10 mouse cellular contexts compared by ENCODE assay signal in the genomic region with DNA sequence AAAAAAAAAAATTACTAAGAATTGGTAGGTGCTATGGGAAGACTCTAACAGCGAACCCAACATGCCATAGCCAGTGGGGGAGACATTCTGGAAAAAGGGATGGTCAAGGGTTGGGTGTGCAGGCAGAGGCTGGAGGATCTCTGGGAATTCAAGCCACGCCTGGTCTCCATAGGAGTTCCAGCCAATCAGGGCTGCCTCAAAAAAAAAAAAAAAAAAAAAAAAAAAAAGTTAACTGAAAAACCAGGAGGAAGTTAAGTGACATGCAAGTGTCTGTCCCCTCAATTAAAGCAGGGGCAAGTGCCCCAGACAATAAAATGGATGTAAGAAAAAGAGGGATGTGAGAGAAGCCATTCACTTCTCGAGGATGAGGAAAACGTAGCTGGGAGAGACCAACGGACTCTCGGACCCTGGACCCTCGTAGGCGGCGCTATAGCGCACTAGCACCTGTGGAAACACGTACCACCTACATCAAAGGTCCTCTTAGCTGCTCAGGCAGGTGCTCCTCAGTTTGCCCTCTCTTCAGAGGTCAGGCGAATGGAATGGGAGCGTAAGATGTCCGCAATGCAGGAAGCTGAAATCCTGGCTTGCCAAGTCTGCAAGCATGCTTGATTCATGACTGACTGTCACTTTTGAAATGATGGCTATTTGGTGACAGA. TPM values are rescaled to one million over a fixed set of nuclear protein-coding genes. Genes with fewer than 3 reads are reported as not detected.
DNase-seq lines count a peak whose midpoint lies in the region; ATAC-seq and TF ChIP-seq lines count a peak whose summit lies in the region.
"Had no signal": no experiment of that assay in that cellular context is flagged by ENCODE, and none has a peak within 500 bp of the region (broad histone marks: within the 10 kb centered on the region; RNA-seq: fewer than 3 reads in every experiment).

No protein-coding gene starts in this region.

- H3K27me3 ChIP-seq in hindbrain, embryonic 10.5 days (ENCODE audit: insufficient read depth, poor library complexity, severe bottlenecking), result no peaks in the 10 kb centered on the region
- no peaks in the 10 kb centered on the region for H3K27me3 ChIP-seq in hindbrain, postnatal 0 days (ENCODE audit: insufficient read depth, low read length)
- no peaks in the 10 kb centered on the region for H3K27me3 ChIP-seq in ES-Bruce4 (ENCODE audit: control insufficient read depth, insufficient read depth, low read length, poor library complexity, severe bottlenecking)
- H3K27me3 ChIP-seq in embryonic facial prominence, embryonic 14.5 days (replicated peaks; ENCODE audit: control insufficient read depth, insufficient read depth, low read length), result no peaks in the 10 kb centered on the region
- peaks cover 13% of the 10 kb centered on the region; the same call in 1 of the 2 replicates for H3K27me3 ChIP-seq in liver, embryonic 15.5 days

- peaks cover 8% of the 10 kb centered on the region for H3K4me1 ChIP-seq in hindbrain, embryonic 10.5 days (replicated peaks)
- H3K4me1 ChIP-seq in hindbrain, postnatal 0 days (ENCODE audit: insufficient read depth, low read length), result no peaks in the 10 kb centered on the region
- H3K4me1 ChIP-seq in ES-Bruce4 (ENCODE audit: control insufficient read depth, insufficient read depth, low read length), result no peaks in the 10 kb centered on the region
- no peaks in the 10 kb centered on the region for H3K4me1 ChIP-seq in embryonic facial prominence, embryonic 14.5 days (ENCODE audit: control insufficient read depth, insufficient read depth, low read length)
- H3K4me1 ChIP-seq in liver, embryonic 15.5 days (replicated peaks), result peaks cover 36% of the 10 kb centered on the region

- peak overlapping the region; percentile 35 for H3K4me3 ChIP-seq in hindbrain, embryonic 10.5 days
- no peak overlapping the region for H3K4me3 ChIP-seq in hindbrain, postnatal 0 days (ENCODE audit: low read length)
- H3K4me3 ChIP-seq in ES-Bruce4 (ENCODE audit: low read depth, low read length), result peak overlapping the region; percentile 50
- H3K4me3 ChIP-seq in embryonic facial prominence, embryonic 14.5 days (ENCODE audit: low read depth, low read length), result no peak overlapping the region
- H3K4me3 ChIP-seq in liver, embryonic 15.5 days (replicated peaks), result peak overlapping the region; percentile 14; the same call in 1 of the 2 replicates

- no peak overlapping the region for H3K4me2 ChIP-seq in hindbrain, postnatal 0 days (ENCODE audit: low read depth, low read length)
- H3K4me2 ChIP-seq in embryonic facial prominence, embryonic 14.5 days (ENCODE audit: low read depth, low read length), result peak overlapping the region; percentile 27; the same call in 1 of the 2 replicates
- H3K4me2 ChIP-seq in liver, embryonic 15.5 days, result peak overlapping the region; percentile 53

- no peaks in the 10 kb centered on the region for H3K36me3 ChIP-seq in hindbrain, embryonic 10.5 days
- H3K36me3 ChIP-seq in hindbrain, postnatal 0 days (ENCODE audit: insufficient read depth, low read length), result no peaks in the 10 kb centered on the region
- no peaks in the 10 kb centered on the region for H3K36me3 ChIP-seq in ES-Bruce4 (ENCODE audit: control insufficient read depth, insufficient read depth, low read length, poor library complexity, severe bottlenecking)
- no peaks in the 10 kb centered on the region for H3K36me3 ChIP-seq in embryonic facial prominence, embryonic 14.5 days (ENCODE audit: control insufficient read depth, insufficient read depth, low read length)
- H3K36me3 ChIP-seq in liver, embryonic 15.5 days (replicated peaks), result no peaks in the 10 kb centered on the region

- no peak overlapping the region for H3K9ac ChIP-seq in hindbrain, postnatal 0 days (replicated peaks; ENCODE audit: low read length)
- peak overlapping the region; percentile 26; the same call in 1 of the 2 replicates for H3K9ac ChIP-seq in ES-Bruce4 (ENCODE audit: low read depth, poor library complexity, severe bottlenecking)
- 0 out of 2 replicates have a peak overlapping the region, but pooled peaks have one; percentile 16 for H3K9ac ChIP-seq in embryonic facial prominence, embryonic 14.5 days (ENCODE audit: low read depth, low read length)
- no peak overlapping the region for H3K9ac ChIP-seq in liver, embryonic 15.5 days

- no peaks in the 10 kb centered on the region for H3K9me3 ChIP-seq in hindbrain, embryonic 10.5 days
- no peaks in the 10 kb centered on the region for H3K9me3 ChIP-seq in hindbrain, postnatal 0 days (ENCODE audit: low read length)
- H3K9me3 ChIP-seq in ES-Bruce4 (replicated peaks; ENCODE audit: control insufficient read depth, insufficient read depth, low read length, poor library complexity, severe bottlenecking), result no peaks in the 10 kb centered on the region
- no peaks in the 10 kb centered on the region for H3K9me3 ChIP-seq in embryonic facial prominence, embryonic 14.5 days (ENCODE audit: control insufficient read depth, low read length)
- H3K9me3 ChIP-seq in liver, embryonic 15.5 days (replicated peaks), result no peaks in the 10 kb centered on the region

- H3K27ac ChIP-seq in hindbrain, embryonic 10.5 days, result no peak overlapping the region
- H3K27ac ChIP-seq in hindbrain, postnatal 0 days, result no peak overlapping the region
- peak overlapping the region; percentile 60 for H3K27ac ChIP-seq in ES-Bruce4 (ENCODE audit: insufficient read depth, low read length)
- no peak overlapping the region for H3K27ac ChIP-seq in embryonic facial prominence, embryonic 14.5 days (replicated peaks; ENCODE audit: low read depth, low read length)
- H3K27ac ChIP-seq in liver, embryonic 15.5 days (replicated peaks), result no peak overlapping the region

- peak; percentile 58; the same call in 1 of the 2 replicates for TF ChIP-seq EP300 in ES-Bruce4 (IDR thresholded peaks at IDR 0.05; ENCODE audit: insufficient read depth, low read depth, low read length)

- no peak for TF ChIP-seq POLR2A in ES-Bruce4 (IDR thresholded peaks at IDR 0.05; ENCODE audit: insufficient read depth, low read length)

- TF ChIP-seq CTCF in hindbrain, postnatal 0 days (IDR thresholded peaks at IDR 0.05; ENCODE audit: low read depth), result no peak
- peak; percentile 51 for TF ChIP-seq CTCF in ES-Bruce4 (IDR thresholded peaks at IDR 0.05; ENCODE audit: low read depth, low read length)

- ATAC-seq in hindbrain, postnatal 0 days, result no peak
- ATAC-seq in embryonic facial prominence, embryonic 14.5 days (ENCODE audit: low read depth), result no peak
- ATAC-seq in liver, embryonic 15.5 days (ENCODE audit: insufficient read depth), result no peak

- no peak for DNase-seq in hindbrain, embryonic 10.5 days (ENCODE audit: low spot score)
- DNase-seq in hindbrain, postnatal 0 days (ENCODE audit: low spot score), result no peak
- no peak for DNase-seq in embryonic facial prominence, embryonic 14.5 days (ENCODE audit: low spot score)
- no peak for DNase-seq in ovary, postnatal 14 days (ENCODE audit: low spot score)
- no peak for DNase-seq in urinary bladder, postnatal 10 days (ENCODE audit: low spot score)
- no peak for DNase-seq in ovary, postnatal 36 days (ENCODE audit: low spot score)
- DNase-seq: gastrocnemius, postnatal 36 days; layer of hippocampus, postnatal 36 days had no signal

- WGBS in hindbrain, embryonic 10.5 days, result 16% methylated on average over 14 of the region's 14 CpGs
- WGBS in hindbrain, postnatal 0 days, result 19% methylated on average over 14 of the region's 14 CpGs
- 17% methylated on average over 14 of the region's 14 CpGs for WGBS in embryonic facial prominence, embryonic 14.5 days
- WGBS in liver, embryonic 15.5 days (ENCODE audit: insufficient replicate concordance), result 13% methylated on average over 14 of the region's 14 CpGs

RNA-seq across cellular contexts. Expression of gene Phactr4, which starts 10.6 kb away (rescaled TPM):
- 24.2 and 25.5 TPM in 2 replicates for polyA plus RNA-seq in hindbrain, embryonic 10.5 days (2016; fragmentation: Nextera tagmentation; extraction: Ambion mirVana)
- total RNA-seq in hindbrain, postnatal 0 days (2014; rRNA removed), result 4.0 and 5.0 TPM in 2 replicates
- polyA plus RNA-seq in hindbrain, postnatal 0 days (2015; fragmentation: Nextera tagmentation; extraction: Ambion mirVana), result 5.2 and 5.4 TPM in 2 replicates
- 31.5 and 35.1 TPM in 2 replicates for polyA plus RNA-seq in ES-Bruce4 (2011; ENCODE audit: insufficient read depth, insufficient read length, low read depth, missing spikeins)
- 18.2 and 18.6 TPM in 2 replicates for polyA plus RNA-seq in embryonic facial prominence, embryonic 14.5 days (2014; fragmentation: Nextera tagmentation; extraction: Ambion mirVana)
- polyA plus RNA-seq in liver, embryonic 15.5 days (2015; fragmentation: Nextera tagmentation; extraction: Ambion mirVana), result 8.0 and 8.6 TPM in 2 replicates

RNA-seq across cellular contexts. Expression of gene Med18, which starts 30.9 kb away (rescaled TPM):
- polyA plus RNA-seq in hindbrain, embryonic 10.5 days (2016; fragmentation: Nextera tagmentation; extraction: Ambion mirVana), result 29.0 and 33.3 TPM in 2 replicates
- 11.4 and 11.6 TPM in 2 replicates for total RNA-seq in hindbrain, postnatal 0 days (2014; rRNA removed)
- 12.1 and 13.8 TPM in 2 replicates for polyA plus RNA-seq in hindbrain, postnatal 0 days (2015; fragmentation: Nextera tagmentation; extraction: Ambion mirVana)
- polyA plus RNA-seq in ES-Bruce4 (2011; ENCODE audit: insufficient read depth, insufficient read length, low read depth, missing spikeins), result 22.5 and 24.4 TPM in 2 replicates
- polyA plus RNA-seq in embryonic facial prominence, embryonic 14.5 days (2014; fragmentation: Nextera tagmentation; extraction: Ambion mirVana), result 6.6 and 8.5 TPM in 2 replicates
- polyA plus RNA-seq in liver, embryonic 15.5 days (2015; fragmentation: Nextera tagmentation; extraction: Ambion mirVana), result 10.7 and 11.2 TPM in 2 replicates

Comparison
In these comparisons a context has a peak if more than half of its experiments do, and no peak if none do; other contexts are left out.
1. H3K4me3 ChIP-seq: peak in hindbrain, embryonic 10.5 days (single experiment), ES-Bruce4 (single experiment) and liver, embryonic 15.5 days (single experiment); none in hindbrain, postnatal 0 days (single experiment) and embryonic facial prominence, embryonic 14.5 days (single experiment).
2. H3K9ac ChIP-seq: peak in ES-Bruce4 (single experiment) and embryonic facial prominence, embryonic 14.5 days (single experiment); none in hindbrain, postnatal 0 days (single experiment) and liver, embryonic 15.5 days (single experiment).